Mouse (Mus musculus): ENCODE measurements at regions not wholly inside any gene's neighbourhood (a gene's known extent, or its start where the extent isn't known, plus 50 kb on each side); places are given as distances from the start of the nearest gene placed in this dataset.

DNA sequence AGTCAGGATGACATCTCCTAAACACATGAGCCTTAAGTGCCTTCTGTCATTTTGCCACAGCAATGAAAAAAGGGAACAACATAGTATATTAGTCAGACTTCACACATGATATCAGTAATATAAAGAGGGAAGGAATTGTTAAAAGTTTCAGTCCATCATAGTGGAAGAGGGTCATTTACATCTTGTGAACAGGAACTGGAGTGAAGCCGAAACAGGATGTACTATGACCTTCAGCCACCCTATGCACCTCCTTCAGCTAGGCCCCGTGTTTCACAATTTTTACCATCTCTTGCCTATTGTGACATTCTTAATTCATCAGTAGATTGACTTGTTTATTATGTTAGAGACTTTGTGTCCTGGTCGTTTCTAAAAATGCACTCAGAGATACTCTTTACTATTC lies 59.8 kb upstream of the St3gal5 start:
- intact Hi-C loops (cut with DNase I): loop anchor here (1.0 kb wide), 1 partner anchor 7 kb away; no protein-coding TSS in a partner anchor
- no peak for DNase-seq (ENCODE audit: low spot score in 2 of 2)

DNA sequence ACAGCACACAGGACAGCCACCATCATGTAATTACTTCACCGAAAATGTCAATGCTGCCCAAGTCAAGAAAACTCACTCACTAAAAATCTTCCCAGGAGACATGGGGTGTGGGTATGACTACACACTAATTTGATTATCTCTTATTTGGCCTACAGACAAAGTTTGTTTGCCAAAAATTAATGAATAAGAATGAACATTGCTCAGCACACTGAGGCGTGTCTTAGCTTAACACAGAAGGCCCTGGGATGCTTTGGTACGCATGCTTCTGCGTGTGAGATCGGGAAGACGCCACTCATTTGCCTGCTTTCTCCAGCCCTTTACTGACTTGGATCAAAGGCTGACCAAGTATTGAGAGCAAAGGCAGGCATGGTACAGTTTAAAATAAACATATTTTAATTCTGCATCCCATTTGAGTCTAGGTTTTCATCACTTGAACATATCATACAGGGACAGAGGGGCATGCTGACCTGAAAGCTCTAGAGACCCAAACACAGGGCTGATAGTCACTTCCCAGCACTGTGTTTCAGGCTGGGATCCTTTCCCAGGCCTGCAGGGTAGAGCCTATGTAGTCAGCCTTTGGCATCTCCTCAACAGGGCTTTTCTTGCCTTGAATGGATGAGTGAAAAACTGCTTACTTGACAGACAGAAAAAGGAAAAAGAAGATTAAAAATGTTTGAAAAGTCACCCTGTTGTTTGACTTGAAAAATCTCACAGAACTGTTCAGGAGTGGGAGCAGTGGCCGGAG lies 53.3 kb upstream of the St3gal5 start:
- intact Hi-C loops (cut with DNase I): no loop called here
- DNase-seq (ENCODE audit: low spot score in 2 of 2): no peak

Data from left cerebral cortex, postnatal 14 days (tissue).